Mouse (Mus musculus): ENCODE data around the gene Incenp.

The Incenp gene

DNA sequence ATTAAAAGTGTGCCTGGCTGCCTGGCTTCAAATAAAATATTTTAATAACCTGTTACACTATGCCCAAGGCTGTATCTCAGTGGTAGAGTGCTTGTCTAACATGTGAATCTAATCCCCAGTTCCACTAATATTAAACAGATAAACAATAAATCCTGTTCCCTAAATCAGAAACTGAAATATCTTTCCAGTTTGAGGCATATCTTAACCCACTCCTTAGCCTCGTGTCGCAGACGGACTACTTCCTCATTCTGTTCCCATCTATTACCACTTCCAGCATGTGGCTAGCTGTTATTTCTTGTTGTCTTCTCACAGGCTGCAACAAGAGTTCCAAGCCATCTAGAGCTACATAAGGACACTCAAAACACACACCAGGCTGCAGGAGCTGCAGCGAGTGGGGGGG, 18.4 kb upstream of the Incenp start:
- 81% methylated on average over 4 of the region's 4 CpGs for WGBS

DNA sequence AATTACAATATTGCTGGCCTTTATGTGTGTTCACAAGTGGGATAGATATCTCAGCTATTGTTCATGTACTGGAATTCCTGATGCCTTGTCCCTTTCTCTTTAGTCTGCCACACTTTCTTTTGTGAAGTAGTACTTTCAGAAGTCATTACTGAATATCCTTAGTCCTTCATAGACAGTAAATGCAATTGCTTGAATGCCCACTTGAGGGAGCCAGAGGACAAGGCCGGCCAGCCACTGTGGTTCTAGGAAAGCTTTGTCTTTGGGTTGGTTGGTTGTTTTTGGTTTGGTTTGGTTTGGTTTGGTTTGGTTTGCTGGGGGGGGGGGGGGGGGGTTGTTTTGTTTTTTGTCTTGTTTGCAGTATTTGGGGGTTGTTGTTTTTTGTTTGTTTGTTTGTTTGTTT, 16.6 kb upstream of the Incenp start:
- WGBS = 3% methylated on average over 1 of the region's 1 CpGs

DNA sequence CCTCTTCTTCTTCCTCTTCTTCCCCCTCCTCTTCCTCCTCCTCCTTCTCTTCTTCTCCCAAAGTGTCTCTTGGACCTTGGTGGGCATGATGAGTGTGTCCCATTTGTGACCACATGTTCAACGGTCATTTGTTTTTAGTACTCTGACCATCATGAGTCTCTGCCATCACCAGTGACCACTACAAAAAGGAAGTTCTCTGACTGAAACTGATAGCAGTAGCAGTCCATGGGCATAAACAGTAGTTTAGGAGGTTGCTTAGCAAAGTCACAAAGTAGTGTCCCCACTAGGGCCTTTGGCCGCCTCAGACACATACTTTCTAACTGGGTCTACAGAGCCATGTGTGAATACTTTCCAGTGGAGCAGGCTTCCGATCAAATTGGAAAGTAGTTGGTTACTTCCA, 15.0 kb upstream of the Incenp start:
- WGBS = 89% methylated on average over 3 of the region's 3 CpGs

DNA sequence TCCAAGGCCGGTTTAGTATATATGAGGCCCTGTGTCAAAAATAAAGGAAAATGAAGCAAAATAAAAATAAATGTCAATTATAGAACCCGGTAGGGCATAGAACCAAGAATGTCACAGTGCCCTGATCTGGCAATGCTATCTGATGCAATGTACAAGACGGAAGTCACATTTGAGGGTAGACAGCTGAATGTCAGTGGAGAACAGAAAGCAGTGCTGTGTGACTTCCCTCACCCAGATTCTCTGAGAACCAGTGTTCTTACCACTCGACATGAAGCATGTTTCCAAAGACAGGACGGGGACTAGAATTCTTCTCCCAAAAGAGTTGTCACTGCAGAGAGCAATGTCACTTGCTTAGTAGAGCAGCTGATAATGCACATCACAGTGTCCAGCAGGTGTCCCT, 14.4 kb upstream of the Incenp start:
- 88% methylated on average over 5 of the region's 5 CpGs for WGBS

DNA sequence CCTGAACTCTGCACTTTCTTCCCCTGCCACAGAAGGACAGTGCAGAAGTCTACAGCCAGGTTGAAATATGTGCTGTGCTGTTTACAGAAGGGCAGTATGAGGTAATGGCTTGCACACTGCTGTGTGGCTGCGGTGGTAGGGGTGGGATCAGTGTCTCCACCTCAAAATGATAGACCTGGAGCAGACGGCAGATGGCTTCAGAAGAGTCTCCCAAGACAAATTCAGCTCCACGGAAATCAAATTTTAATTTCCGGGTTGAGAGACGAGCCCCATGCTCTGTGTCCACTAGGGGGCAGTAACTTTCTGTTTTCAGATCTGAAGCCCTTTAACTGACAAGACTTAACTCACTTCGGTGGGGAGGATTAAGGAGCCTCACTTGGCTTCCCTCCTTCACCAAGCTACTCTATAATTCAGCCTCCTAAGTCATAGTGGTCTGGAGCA, 12.0 kb upstream of the Incenp start:
- WGBS = 7% methylated on average over 6 of the region's 6 CpGs

DNA sequence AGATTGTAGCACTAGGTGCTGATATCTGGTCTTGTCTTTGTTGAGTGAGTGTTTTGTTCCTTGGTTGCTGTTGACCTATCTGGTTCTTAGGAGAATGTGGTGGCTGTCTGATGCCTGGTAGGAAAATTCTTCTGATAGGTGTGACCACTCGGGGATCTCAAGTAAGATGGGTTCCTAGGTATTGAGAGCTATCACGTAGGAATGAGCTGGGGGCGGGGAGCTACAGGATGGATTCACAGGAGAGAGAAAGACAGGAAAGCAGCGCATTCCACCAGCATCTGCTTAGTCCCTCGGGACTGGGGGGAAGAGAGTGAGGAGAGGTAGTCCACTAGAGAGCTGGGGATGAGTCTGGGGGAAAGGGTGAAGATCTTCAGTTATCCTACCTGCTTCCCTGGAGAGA, 10.0 kb upstream of the Incenp start:
- WGBS = 85% methylated on average over 5 of the region's 5 CpGs

DNA sequence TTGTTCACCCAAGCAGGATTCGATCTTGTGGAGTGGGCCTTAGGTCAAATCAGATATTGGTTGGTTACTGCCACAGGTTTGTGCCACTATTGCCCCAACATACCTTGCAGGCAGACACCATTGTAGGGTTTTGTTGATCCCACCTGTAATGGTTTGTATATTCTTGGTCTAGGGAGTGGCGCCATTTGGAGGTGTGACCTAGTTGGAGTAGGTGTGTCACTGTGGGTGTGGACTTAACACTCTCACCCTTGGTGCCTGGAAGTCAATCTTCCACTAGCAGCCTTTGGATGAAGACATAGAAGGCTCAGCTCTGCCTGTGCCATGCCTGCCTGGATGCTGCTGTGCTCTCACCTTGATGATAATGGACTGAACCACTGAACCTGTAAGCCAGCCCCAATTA, 1.3 kb upstream of the Incenp start:
- WGBS = 98% methylated on average over 2 of the region's 2 CpGs

DNA sequence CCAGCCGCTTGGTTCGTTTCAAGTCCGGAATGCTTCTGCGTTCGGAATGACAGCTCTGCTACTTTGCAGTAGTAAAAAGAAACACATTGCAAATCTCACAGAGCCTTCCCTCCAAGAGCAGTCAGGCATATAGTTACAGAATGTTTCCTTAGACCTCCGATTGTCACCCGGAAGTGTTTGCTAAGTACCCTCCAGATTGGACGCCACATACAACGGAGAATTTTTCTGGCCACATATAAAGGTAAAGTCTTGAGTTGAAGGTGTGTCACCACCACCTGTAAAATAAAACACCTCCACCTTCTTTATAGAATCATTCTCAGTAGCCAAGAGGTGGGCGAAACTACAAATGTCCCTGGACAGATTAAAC, 412 bp upstream of the Incenp start:
- 8% methylated on average over 10 of the region's 10 CpGs for WGBS

DNA sequence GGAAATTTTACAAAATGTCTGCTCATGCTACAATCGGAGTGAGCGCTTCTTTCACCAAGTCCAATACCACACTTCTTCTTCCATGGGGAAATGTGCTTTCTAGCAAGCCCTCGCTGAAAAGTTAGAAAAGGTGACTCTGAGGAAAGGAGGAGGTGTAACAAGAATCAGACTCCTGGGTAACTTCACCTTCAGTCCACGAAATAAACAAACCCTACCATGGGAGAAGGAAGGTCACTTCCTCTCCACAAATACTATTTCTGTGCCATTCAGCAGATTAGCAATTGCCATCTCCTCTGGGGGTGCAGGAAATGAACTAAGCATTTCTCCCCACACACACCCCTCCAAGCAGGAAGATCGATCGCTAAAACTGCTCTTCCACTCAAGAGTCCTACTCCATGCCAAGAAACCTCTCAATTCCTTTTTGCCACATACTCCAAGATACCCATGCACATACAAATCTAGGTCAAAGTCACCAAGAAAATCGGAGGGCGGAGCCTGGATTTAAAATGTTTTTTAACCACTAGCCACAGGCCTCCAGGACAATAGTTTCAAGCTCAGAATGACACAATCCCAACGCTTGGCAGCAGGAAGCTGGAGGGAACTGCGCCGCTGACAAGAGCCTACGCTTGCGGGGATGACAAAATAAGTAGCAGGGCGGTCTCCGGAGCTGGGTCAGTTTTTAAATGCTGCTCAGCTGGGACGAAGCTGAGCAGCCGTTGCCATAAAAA, 848 bp downstream of the Incenp start:
- 10% methylated on average over 17 of the region's 17 CpGs for WGBS

DNA sequence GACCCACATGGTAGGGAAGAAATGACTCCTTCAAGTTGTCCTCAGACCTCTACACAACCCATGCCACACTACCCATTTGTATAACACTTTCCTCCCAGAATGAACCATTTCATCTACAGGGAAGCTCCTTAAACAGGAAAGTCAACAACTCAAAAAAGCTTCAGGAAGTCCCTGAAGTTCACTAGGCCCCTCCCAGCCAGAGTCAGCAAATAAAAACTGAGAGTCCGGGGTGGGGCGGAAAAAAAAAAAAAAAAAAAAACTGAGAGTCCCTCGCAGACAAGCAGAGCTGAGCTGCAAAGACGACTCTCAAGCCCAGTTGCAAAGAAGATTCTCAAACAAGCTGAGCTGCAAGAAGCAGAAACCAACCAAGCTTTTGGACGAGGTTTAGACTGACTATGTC, 3.3 kb downstream of the Incenp start:
- 79% methylated on average over 5 of the region's 5 CpGs for WGBS

DNA sequence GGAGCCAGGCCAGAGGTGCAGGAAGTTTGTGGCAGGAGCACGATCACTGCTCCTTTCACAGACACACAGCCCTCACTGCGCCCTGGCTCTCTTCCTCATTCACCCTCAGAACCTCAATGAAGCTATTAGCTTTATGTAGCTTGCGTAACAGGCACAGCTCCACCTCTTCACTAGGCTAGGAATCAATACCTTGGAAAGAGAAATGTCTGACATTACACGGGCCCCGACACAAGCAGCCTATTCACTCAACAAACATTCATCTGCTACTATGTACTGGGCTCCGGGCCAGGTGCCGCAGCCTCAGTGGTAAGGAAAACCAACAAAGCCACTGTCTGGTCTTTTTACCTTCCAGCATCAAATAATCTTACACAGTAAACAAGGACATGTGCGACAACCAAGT, 12.6 kb downstream of the Incenp start:
- WGBS = 76% methylated on average over 8 of the region's 8 CpGs

DNA sequence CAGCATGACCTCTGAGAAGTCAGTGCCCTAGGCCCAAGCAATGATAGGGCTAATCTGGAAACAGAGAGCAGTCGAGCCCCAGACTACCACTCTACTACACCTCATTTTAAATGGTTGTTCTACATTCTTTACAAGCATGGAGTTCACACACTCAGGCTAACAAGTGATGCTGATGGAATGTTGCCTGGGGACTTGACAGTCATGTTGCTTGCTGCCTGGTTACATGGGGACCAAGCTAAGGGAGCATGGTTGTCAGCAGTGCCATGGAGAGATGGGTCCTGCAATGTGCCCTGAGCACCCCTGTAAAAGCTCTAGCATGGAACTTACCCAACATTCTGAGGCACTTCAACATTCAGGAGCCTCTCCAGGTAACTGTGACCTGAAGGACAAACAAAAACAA, 13.0 kb downstream of the Incenp start:
- 87% methylated on average over 1 of the region's 1 CpGs for WGBS

DNA sequence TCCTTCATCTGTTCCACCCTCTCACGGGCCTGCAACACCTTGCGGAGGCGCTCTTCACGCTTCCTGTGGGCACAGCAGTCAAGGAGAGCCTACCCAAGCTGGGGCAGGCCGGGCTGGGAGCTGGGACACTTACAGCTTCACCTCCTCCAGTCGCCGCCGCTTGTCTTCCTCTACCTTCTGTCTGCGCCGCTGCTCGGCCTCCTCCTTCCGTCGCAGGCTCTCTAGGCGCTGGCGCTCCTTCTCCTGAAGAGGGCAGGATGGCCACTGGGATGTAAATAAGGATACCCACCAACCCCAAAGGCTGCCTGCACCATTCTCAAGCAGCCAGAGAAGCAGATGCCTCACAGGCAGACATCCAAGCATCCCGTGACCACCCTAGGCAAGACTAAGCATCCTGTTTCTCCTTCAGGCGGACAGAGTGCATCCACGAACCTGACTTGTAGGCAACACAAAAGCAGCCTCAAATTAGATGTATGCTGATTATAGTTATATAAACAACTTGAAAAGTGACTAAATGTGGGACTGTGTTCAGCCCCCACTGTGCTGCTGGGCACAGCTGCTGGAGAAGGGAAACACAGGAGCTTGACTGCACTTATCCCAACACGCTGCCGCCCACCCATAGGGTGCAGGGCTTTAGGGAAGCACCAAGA, 21.0 kb downstream of the Incenp start:
- WGBS = 74% methylated on average over 20 of the region's 20 CpGs

DNA sequence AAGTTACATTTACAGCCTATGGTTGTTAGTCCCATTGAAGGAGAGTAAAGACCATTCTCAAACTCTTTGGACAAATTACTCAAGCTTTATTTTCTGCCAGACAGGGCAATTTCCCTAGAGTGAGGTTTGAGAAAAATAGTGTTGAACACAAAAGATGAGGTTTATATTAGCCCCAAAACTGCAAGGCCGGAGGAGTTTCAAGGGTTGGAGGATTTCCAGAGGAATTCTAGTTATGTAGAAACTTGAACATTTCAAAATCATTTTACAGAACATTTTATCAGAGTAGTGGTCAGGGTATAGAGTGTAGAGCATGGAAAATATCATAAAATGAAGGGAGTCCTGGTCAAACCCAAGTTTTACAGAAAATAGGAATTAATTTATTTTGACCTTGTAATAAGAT, 34.5 kb downstream of the Incenp start:
- 73% methylated on average over 1 of the region's 1 CpGs for WGBS

DNA sequence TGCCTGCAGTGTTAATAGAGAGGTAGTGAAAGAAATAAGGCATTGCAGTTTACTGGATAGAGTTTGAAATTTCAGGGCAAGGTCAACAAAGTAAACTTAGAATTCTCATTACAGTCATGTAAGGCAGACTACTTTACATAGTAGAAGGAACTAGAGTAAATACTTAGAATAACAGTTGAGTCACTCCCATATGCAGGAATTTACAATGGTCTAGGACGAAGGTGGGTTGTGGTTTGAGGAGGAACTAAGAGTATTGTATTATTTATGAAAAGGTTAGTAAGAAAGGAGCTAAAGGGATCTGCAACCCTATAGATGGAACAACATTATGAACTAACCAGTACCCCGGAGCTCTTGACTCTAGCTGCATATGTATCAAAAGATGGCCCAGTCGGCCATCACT, 38.5 kb downstream of the Incenp start:
- WGBS = 92% methylated on average over 3 of the region's 3 CpGs

DNA sequence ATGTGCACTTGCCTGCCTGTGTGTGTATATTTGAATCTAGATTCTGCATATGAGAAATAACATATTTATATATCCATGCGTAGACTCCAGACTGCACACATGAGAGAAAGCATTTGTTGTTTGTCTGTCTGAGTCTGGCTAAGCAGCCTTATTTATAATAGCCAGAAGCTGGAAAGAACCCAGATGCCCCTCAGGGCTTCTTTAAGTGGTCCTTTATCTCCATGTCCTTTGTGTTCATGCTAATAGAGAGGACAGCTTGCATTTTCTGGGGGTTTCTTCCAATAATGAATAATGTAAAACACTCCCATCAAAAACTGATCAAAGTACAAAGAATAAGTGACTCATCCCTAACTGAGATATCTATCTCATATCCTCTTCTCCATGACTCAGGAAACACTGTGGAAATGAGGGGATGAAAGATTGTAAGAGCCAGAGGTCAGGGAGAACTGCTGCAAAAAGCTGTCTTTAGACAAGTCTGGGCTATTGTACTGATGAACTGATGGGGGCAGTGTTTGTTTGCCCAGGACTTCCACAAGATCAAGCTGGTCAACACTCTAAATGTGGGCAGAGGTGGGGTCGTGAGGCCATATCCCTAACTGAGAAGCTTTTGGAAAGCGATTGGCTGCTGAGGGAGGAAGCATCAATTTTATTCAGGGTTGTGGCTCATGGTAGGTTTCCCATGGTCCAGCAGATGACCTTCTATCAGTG, 49.8 kb downstream of the Incenp start:
- 67% methylated on average over 3 of the region's 3 CpGs for WGBS

DNA sequence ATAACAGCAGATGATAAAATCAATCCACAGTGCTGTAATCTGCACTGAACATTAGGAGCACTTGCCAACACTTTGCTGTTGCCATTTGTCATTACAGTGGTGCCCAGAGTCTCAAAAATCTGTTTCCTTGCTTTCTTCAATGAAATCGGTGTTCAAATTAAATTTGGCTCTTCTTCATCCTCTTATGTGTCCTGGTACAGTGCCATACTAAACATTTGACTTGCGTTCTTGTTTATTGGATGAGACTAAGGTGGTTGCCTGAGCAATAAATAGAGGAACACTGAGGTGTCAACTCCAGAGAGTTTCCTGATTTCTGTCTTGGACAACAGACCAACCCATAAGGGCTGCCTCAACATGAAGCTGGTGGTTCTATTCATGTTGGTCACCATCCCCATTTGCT, 52.1 kb downstream of the Incenp start, which contains the start of gene Scgb2a2:
Gene Scgb2a2 (plus strand): TSS at position 301 of the 400 bp plus-strand sequence.
- WGBS = 63% methylated on average over 2 of the region's 2 CpGs

DNA sequence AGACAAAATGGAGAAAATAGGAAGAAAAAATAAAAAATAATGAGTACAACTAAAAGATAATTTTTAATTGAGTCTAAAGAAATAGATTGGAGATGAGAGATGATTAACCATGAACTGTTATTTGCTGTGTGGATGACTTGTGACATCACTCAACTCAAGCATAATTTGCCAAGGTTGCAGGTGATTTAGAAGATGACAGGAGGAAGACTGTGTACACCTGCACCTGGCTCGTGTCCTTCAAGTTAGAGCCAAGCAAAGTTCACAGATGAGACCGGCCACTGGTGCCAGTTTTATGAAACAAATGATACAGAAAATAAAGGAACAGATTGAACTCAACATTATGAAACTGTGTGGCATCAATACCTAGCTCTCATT, 62.0 kb downstream of the Incenp start:
- WGBS = 56% methylated on average over 2 of the region's 2 CpGs

DNA sequence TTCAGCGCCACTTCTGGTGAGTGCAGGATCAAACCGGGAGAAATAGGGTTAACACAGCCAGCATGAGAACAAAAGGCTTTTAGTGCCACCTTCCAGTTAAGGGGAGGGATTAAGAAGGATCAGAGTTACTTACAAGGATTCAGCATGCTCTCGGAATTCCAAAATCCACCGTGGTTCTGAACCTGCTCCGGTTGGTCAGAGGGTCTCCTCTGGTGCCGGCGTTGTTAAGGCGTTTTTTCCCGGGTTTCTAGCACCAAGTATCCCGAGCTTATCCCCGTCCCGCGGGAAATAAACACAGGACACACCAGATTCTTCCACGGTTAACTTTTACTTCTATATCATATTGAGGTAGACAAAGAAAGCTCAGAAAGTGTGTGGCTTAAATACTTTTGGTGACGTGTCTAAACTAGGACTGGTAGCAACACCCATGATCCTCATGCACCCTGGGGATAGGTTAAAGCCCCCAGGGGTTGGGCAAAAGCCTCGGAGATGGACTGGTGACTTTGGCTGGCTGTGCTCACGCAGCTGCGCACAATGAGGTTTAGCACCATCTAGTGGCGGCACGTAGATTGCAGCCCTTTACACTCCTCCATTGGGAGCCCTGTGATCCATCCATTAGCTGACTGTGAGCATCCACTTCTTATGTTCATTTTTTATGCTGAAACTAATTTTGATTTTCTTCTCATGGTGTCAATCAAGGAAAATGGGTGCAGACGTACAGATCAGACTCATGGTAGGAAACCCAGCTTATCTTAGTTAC, 62.6 kb downstream of the Incenp start:
- WGBS = 14% methylated on average over 20 of the region's 21 CpGs

Data from cerebral cortex, adult 2 months (tissue).